Mouse (Mus musculus): Measurements from ENCODE around the gene Ccdc126. TPM values are rescaled to one million over a fixed set of nuclear protein-coding genes. Genes with fewer than 3 reads are reported as not detected.

Gene Ccdc126
- polyA plus RNA-seq, 1 experiment from 2014 or later, result 14.3 TPM

- peak within 1 kb of the TSS; percentile 92 for H3K27ac ChIP-seq (ENCODE audit: low read length)
- peak within 1 kb of the TSS; percentile 83 for H3K9ac ChIP-seq (ENCODE audit: low read length)
- ATAC-seq (ENCODE audit: low read depth), result peak; percentile 98
- peak within 1 kb of the TSS; percentile 85 for H3K4me2 ChIP-seq (ENCODE audit: low read depth, low read length)
- no peaks in the 10 kb centered on the region for H3K36me3 ChIP-seq (ENCODE audit: control insufficient read depth, insufficient read depth, low read length)
- H3K27me3 ChIP-seq (ENCODE audit: control insufficient read depth, insufficient read depth, low read depth, low read length), result no peaks in the 10 kb centered on the region
- WGBS, result 3% methylated on average over 43 of the region's 49 CpGs
- H3K4me3 ChIP-seq (ENCODE audit: low read length), result peak within 1 kb of the TSS; percentile 74
- H3K9me3 ChIP-seq (ENCODE audit: control insufficient read depth, low read length), result no peaks in the 10 kb centered on the region
- H3K4me1 ChIP-seq (replicated peaks; ENCODE audit: control insufficient read depth, insufficient read depth, low read length), result peaks cover 6% of the 10 kb centered on the region
These were observed 48.3 kb downstream of the Ccdc126 start, which contains the start of gene Fam221a for GRCm38 (mm10) chr6:49367159-49368054. Fam221a (plus strand) TSS chr6:49367739.

- no peaks in the 10 kb centered on the region for H3K27me3 ChIP-seq (ENCODE audit: control insufficient read depth, insufficient read depth, low read depth, low read length)
- no peak for ATAC-seq (ENCODE audit: low read depth)
- whole genome bisulfite sequencing, result 34% methylated on average over 3 of the region's 3 CpGs
- H3K9me3 ChIP-seq (ENCODE audit: control insufficient read depth, low read length), result no peaks in the 10 kb centered on the region
- H3K9ac ChIP-seq (ENCODE audit: low read length), result peak overlapping the region; percentile 83
- H3K4me2 ChIP-seq (ENCODE audit: low read depth, low read length), result peak overlapping the region; percentile 85
- peak overlapping the region; percentile 58; the same call in 1 of the 2 replicates for H3K27ac ChIP-seq (ENCODE audit: low read length)
- peak overlapping the region; percentile 74 for H3K4me3 ChIP-seq (ENCODE audit: low read length)
- H3K36me3 ChIP-seq (ENCODE audit: control insufficient read depth, insufficient read depth, low read length), result no peaks in the 10 kb centered on the region
- peaks cover 6% of the 10 kb centered on the region for H3K4me1 ChIP-seq (replicated peaks; ENCODE audit: control insufficient read depth, insufficient read depth, low read length)
These were observed 49.1 kb downstream of the Ccdc126 start for GRCm38 (mm10) chr6:49368212-49368611.

GRCm38 (mm10) chr6:49372705-49373104 lies 53.6 kb downstream of the Ccdc126 start:
- H3K27ac ChIP-seq (ENCODE audit: low read length), result no peak overlapping the region
- H3K4me2 ChIP-seq (ENCODE audit: low read depth, low read length), result no peak overlapping the region
- no peak overlapping the region for H3K9ac ChIP-seq (ENCODE audit: low read length)
- peaks cover 10% of the 10 kb centered on the region for H3K4me1 ChIP-seq (replicated peaks; ENCODE audit: control insufficient read depth, insufficient read depth, low read length)
- H3K9me3 ChIP-seq (ENCODE audit: control insufficient read depth, low read length), result no peaks in the 10 kb centered on the region
- no peaks in the 10 kb centered on the region for H3K27me3 ChIP-seq (ENCODE audit: control insufficient read depth, insufficient read depth, low read depth, low read length)
- no peaks in the 10 kb centered on the region for H3K36me3 ChIP-seq (ENCODE audit: control insufficient read depth, insufficient read depth, low read length)
- no peak for ATAC-seq (ENCODE audit: low read depth)
- 69% methylated on average over 4 of the region's 4 CpGs for WGBS
- no peak overlapping the region for H3K4me3 ChIP-seq (ENCODE audit: low read length)

- 28% methylated on average over 2 of the region's 2 CpGs for whole genome bisulfite sequencing
- ATAC-seq (ENCODE audit: low read depth), result no peak
- H3K36me3 ChIP-seq (ENCODE audit: control insufficient read depth, insufficient read depth, low read length), result no peaks in the 10 kb centered on the region
These were observed 54.9 kb downstream of the Ccdc126 start for GRCm38 (mm10) chr6:49373943-49374342.

GRCm38 (mm10) chr6:49378328-49378727 lies 59.3 kb downstream of the Ccdc126 start:
- H3K27me3 ChIP-seq (ENCODE audit: control insufficient read depth, insufficient read depth, low read depth, low read length), result no peaks in the 10 kb centered on the region
- no peaks in the 10 kb centered on the region for H3K9me3 ChIP-seq (ENCODE audit: control insufficient read depth, low read length)
- no peak overlapping the region for H3K4me2 ChIP-seq (ENCODE audit: low read depth, low read length)
- no peak overlapping the region for H3K27ac ChIP-seq (ENCODE audit: low read length)
- H3K36me3 ChIP-seq (ENCODE audit: control insufficient read depth, insufficient read depth, low read length), result peaks cover 4% of the 10 kb centered on the region; the same call in 1 of the 2 replicates
- no peak overlapping the region for H3K9ac ChIP-seq (ENCODE audit: low read length)
- no peak for ATAC-seq (ENCODE audit: low read depth)
- 33% methylated on average over 12 of the region's 12 CpGs for WGBS
- 0 out of 2 replicates have a peak, but pooled peaks cover 5% of the 10 kb centered on the region for H3K4me1 ChIP-seq (replicated peaks; ENCODE audit: control insufficient read depth, insufficient read depth, low read length)
- H3K4me3 ChIP-seq (ENCODE audit: low read length), result no peak overlapping the region

More at GRCm38 (mm10) chr6:49373943-49374342, 54.9 kb downstream of the Ccdc126 start:
- Histone ChIP-seq H3K4me1 (replicated peaks; ENCODE audit: control insufficient read depth, insufficient read depth, low read length) (0 out of 2 replicates have a peak, but pooled peaks cover 5% of the 10 kb centered on the region), H3K27me3 (ENCODE audit: control insufficient read depth, insufficient read depth, low read depth, low read length) (no peaks in the 10 kb centered on the region), H3K9ac (ENCODE audit: low read length) (no peak overlapping the region), H3K4me2 (ENCODE audit: low read depth, low read length) (no peak overlapping the region), H3K9me3 (ENCODE audit: control insufficient read depth, low read length) (no peaks in the 10 kb centered on the region), H3K4me3 (ENCODE audit: low read length) (no peak overlapping the region), H3K27ac (ENCODE audit: low read length) (no peak overlapping the region)

Other genes starting within 250 kb of the Ccdc126 start
- gene Malsu1, start 245.5 kb upstream of the Ccdc126 start, polyA plus RNA-seq (2015; fragmentation: Nextera tagmentation; extraction: Ambion mirVana), result 66.4 and 77.4 TPM in 2 replicates
- gene Igf2bp3, start 104.3 kb upstream of the Ccdc126 start, polyA plus RNA-seq (2015; fragmentation: Nextera tagmentation; extraction: Ambion mirVana), result 37.5 and 41.0 TPM in 2 replicates
- gene Tra2a, start 55.2 kb upstream of the Ccdc126 start, polyA plus RNA-seq (2015; fragmentation: Nextera tagmentation; extraction: Ambion mirVana), result 111 TPM in 2 replicates
- gene Fam221a, start 48.5 kb downstream of the Ccdc126 start, polyA plus RNA-seq (2015; fragmentation: Nextera tagmentation; extraction: Ambion mirVana), result 10.9 and 11.4 TPM in 2 replicates
- gene Stk31, start 76.3 kb downstream of the Ccdc126 start, polyA plus RNA-seq (2015; fragmentation: Nextera tagmentation; extraction: Ambion mirVana), result 0.06 and 0.11 TPM in 2 replicates